Mouse (Mus musculus): ENCODE results near the gene Tap2. TPM values are rescaled to one million over a fixed set of nuclear protein-coding genes. Genes with fewer than 3 reads are reported as not detected.
A peak's percentile ranks its signal among the peaks of the same experiment; 100 is the strongest.

Gene Tap2
- total RNA-seq, 2 experiments from 2014 or later = 32.8 to 35.0 TPM

DNA sequence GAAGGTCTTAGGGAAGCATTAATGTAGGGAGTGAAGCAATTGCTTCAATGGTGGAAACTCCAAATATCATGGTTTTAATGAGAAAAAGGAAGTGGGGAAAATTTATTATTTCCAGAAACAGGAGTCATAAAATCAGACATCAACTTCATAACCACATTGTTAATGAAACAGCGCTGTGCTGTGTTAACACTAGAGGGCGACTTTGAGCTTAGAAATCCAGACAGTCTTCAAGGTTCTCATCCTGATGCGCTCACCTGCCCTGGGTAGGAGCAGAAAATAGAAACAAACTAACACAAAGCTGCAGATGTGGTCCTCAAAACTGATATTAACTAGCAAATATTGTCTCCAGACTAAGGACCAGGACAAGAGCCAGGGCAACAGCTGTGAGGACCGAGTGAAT lies 46.6 kb downstream of the Tap2 start:
- peak; percentile 45 for DNase-seq

- no peak for DNase-seq
Measured at GRCm38 (mm10) chr17:34251666-34252065, 48.3 kb downstream of the Tap2 start.

DNA sequence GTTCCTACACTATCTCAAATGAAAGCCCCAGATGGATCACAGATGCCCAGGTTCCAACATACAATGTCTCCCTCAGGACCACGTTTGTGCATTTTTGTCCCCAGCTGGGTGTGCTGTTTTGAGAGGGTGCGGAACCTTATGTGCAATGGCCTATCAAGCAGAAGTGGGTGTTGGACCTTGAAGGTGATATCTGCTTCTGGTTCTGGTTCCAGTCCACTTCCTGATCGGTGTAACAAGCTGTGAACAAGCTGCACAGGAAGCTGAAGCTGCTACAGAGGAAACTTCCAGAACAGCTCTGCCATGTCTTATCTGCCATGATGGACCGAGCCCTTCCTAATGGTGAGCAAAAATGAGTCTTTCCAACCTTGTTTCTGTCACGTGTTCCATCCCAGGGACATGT lies 53.2 kb downstream of the Tap2 start:
- no peak for DNase-seq

DNA sequence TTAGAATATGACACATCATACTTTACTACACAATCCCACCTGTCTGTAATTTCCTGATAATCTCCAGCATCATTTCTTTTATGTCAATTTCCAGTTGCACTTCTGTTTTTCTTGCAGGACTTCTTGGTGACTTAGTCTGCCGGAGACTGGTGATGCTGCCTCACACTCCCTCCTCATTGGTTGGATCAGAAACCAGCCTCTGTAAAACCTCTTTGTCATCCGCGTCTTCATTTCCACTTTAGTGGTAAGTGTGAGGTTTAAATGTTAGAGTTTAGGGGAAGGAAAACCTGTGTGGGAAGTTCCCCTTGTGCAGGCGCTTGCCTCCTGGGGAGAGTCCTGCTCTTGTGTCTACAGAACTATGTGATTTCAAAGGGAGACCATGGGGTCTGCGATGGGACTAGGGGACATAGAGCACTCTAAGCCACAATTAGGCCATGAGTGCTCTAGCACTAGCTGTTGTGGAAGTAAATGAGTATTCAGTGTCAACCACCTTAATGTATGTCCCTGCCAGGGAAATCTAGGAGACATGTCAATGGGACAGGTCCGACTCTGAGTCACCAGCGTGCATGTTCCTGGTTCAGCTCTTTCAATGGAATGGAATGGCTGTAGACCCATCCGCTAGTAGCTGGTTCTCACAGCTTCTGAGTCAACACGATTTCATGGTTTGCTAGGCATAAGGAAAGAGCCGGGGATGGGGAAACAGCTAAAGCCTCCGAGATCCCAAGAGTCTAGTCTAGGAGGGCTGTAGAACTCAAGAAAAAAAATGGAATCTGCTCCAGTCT lies 54.5 kb downstream of the Tap2 start, which contains the start of gene H2-Ab1:
Gene H2-Ab1, plus strand, starts transcription at position 96 of the 782 bp plus-strand sequence.
- peak; percentile 88 for DNase-seq

GRCm38 (mm10) chr17:34260551-34260950 lies 57.2 kb downstream of the Tap2 start:
- DNase-seq = no peak

GRCm38 (mm10) chr17:34261502-34261901 lies 58.2 kb downstream of the Tap2 start:
- DNase-seq = peak; percentile 72

DNA sequence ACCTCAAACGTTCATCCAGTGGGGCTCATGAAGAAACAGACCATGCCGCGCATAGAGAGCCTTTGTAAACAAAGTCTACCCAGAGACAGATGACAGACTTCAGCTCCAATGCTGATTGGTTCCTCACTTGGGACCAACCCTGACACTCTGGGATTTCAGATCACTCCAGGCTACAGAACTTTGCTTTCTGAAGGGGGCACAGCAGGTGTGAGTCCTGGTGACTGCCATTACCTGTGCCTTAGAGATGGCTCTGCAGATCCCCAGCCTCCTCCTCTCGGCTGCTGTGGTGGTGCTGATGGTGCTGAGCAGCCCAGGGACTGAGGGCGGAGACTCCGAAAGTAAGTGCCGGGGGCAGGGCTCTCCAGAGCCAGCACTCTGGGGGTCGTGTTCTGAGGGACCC lies 59.7 kb downstream of the Tap2 start:
- peak; percentile 79 for DNase-seq

DNA sequence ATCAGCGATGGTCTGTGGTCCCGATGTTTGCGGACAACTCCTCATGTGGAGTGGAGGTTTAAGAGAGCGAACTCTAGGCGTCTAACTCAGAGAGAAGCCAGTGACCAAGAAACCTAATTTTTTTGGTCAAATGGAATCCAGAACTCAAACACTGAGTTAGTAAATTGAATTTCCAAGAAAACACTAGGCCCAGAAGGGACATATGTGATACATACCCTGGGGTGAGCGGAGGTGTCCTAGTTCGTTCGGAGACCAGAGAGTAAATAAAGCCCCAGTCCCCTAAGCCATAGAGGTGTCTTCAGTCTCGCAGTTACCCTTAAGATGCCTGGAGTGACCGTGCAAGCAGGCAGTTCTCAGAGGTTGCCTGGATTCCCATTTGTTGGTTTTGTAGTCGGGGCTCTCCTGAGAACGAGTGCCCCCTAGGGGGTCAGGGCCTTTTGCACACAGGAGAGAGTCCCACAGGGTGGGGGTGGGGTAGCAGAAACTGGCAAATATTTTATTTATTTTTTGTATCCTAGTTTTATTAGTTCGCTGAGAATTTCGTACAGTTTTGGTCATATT lies 60.6 kb downstream of the Tap2 start:
- no peak for DNase-seq

- DNase-seq = peak; percentile 23
Measured at GRCm38 (mm10) chr17:34264452-34265351, 61.4 kb downstream of the Tap2 start.

Other genes starting within 250 kb of the Tap2 start
- gene Vps52, start 247.7 kb upstream of the Tap2 start, total RNA-seq (2021) = 10 to 100 TPM; 38.8 to 51.4 TPM
- gene Rps18, start 247.5 kb upstream of the Tap2 start, total RNA-seq (2021) = 100 to 1,000 TPM; 943 to 952 TPM
- gene H2-K1, start 203.2 kb upstream of the Tap2 start, total RNA-seq (2021) = 100 to 1,000 TPM; 204 to 217 TPM
- gene Ring1, start 178.8 kb upstream of the Tap2 start, total RNA-seq (2021) = 10 to 100 TPM; 29.8 to 36.5 TPM
- 100 to 1,000 TPM; 184 to 194 TPM for gene H2-Ke6, start 175.5 kb upstream of the Tap2 start, total RNA-seq (2021)
- gene Slc39a7, start 171.8 kb upstream of the Tap2 start, total RNA-seq (2021) = 100 to 1,000 TPM; 115 to 140 TPM
- 10 to 100 TPM; 62.3 to 76.1 TPM for gene Rxrb, start 171.7 kb upstream of the Tap2 start, total RNA-seq (2021)
- gene Col11a2, start 164.1 kb upstream of the Tap2 start, total RNA-seq (2021) = 10 to 100 TPM in 1 of 2 experiments, 1 to 10 TPM in 1; 4.2 to 15.0 TPM
- 1 to 10 TPM; 1.4 to 1.5 TPM for gene H2-Oa, start 111.2 kb upstream of the Tap2 start, total RNA-seq (2021)
- 10 to 100 TPM in 1 of 2 experiments, 1 to 10 TPM in 1; 8.9 to 15.2 TPM for gene H2-DMa, start 84.0 kb upstream of the Tap2 start, total RNA-seq (2021)
- gene Brd2, start 80.9 kb upstream of the Tap2 start, total RNA-seq (2021) = 100 to 1,000 TPM; 170 to 181 TPM
- gene H2-DMb2, start 60.2 kb upstream of the Tap2 start, total RNA-seq (2021) = 1 to 10 TPM; 4.5 to 4.8 TPM
- gene H2-DMb1, start 50.5 kb upstream of the Tap2 start, total RNA-seq (2021) = 1 to 10 TPM; 3.6 to 5.8 TPM
- gene Tap1, start 16.0 kb upstream of the Tap2 start, total RNA-seq (2021) = 10 to 100 TPM; 11.9 to 15.5 TPM
- 10 to 100 TPM; 13.5 to 18.2 TPM for gene Psmb9, start 15.8 kb upstream of the Tap2 start, total RNA-seq (2021)
- gene Psmb8, start 5.8 kb upstream of the Tap2 start, total RNA-seq (2021) = 10 to 100 TPM; 22.8 to 29.1 TPM
- 1 to 10 TPM; 2.7 to 3.5 TPM for gene H2-Ob, start 35.4 kb downstream of the Tap2 start, total RNA-seq (2021)
- gene H2-Ab1, start 54.2 kb downstream of the Tap2 start, total RNA-seq (2021) = 10 to 100 TPM; 27.9 to 36.1 TPM
- 10 to 100 TPM; 40.5 to 44.8 TPM for gene H2-Aa, start 84.3 kb downstream of the Tap2 start, total RNA-seq (2021)
- gene H2-Eb1, start 102.3 kb downstream of the Tap2 start, total RNA-seq (2021) = 10 to 100 TPM; 33.3 to 37.7 TPM
- under 1 TPM; 0.21 to 0.39 TPM for gene H2-Eb2, start 122.1 kb downstream of the Tap2 start, total RNA-seq (2021)
- under 1 TPM; 0.48 to 0.66 TPM for gene Btnl2, start 151.3 kb downstream of the Tap2 start, total RNA-seq (2021)
- gene Btnl1, start 173.6 kb downstream of the Tap2 start, total RNA-seq (2021) = not detected
- 1 to 10 TPM; 1.5 to 3.6 TPM for gene BC051142, start 195.3 kb downstream of the Tap2 start, total RNA-seq (2021)

Measured in adrenal gland, postnatal 10 days (tissue).